Mouse (Mus musculus): ENCODE results near the gene Sh3rf3. TPM values are rescaled to one million over a fixed set of nuclear protein-coding genes. Genes with fewer than 3 reads are reported as not detected.

The Sh3rf3 gene
- total and polyA plus RNA-seq, 2 experiments from 2014 or later = 0.18 TPM; not detected in 1

- TF ChIP-seq CTCF (IDR thresholded peaks at IDR 0.05; ENCODE audit: low read depth) (no peak), EP300 (IDR thresholded peaks at IDR 0.05; ENCODE audit: low read depth) (no peak)
- DNase-seq (ENCODE audit: low spot score) = no peak
- no peak overlapping the region for H3K4me2 ChIP-seq (ENCODE audit: low read depth, low read length)
- no peak overlapping the region for H3K4me3 ChIP-seq (ENCODE audit: low read depth, low read length)
- no peaks in the 10 kb centered on the region for H3K27me3 ChIP-seq (ENCODE audit: control insufficient read depth, insufficient read depth, low read length)
- H3K36me3 ChIP-seq (replicated peaks; ENCODE audit: control insufficient read depth, insufficient read depth, low read length) = no peaks in the 10 kb centered on the region
- H3K4me1 ChIP-seq (ENCODE audit: control insufficient read depth, insufficient read depth) = no peaks in the 10 kb centered on the region
- no peak overlapping the region for H3K27ac ChIP-seq (ENCODE audit: low read depth)
- H3K9ac ChIP-seq (replicated peaks; ENCODE audit: low read depth, low read length) = no peak overlapping the region
- WGBS = 57% methylated on average over 2 of the region's 2 CpGs
- H3K9me3 ChIP-seq (replicated peaks; ENCODE audit: control insufficient read depth, low read length) = no peaks in the 10 kb centered on the region
- ATAC-seq (ENCODE audit: insufficient read depth, low read depth) = no peak
These were observed 69.6 kb downstream of the Sh3rf3 start for GRCm38 (mm10) chr10:58882741-58883140.

GRCm38 (mm10) chr10:58885351-58885750 lies 72.2 kb downstream of the Sh3rf3 start:
- H3K27me3 ChIP-seq (ENCODE audit: control insufficient read depth, insufficient read depth, low read length) = 0 out of 2 replicates have a peak, but pooled peaks cover 7% of the 10 kb centered on the region
- no peak overlapping the region for H3K4me2 ChIP-seq (ENCODE audit: low read depth, low read length)
- H3K4me3 ChIP-seq (ENCODE audit: low read depth, low read length) = no peak overlapping the region
- H3K36me3 ChIP-seq (replicated peaks; ENCODE audit: control insufficient read depth, insufficient read depth, low read length) = no peaks in the 10 kb centered on the region
- WGBS = 54% methylated on average over 5 of the region's 5 CpGs
- DNase-seq (ENCODE audit: low spot score) = no peak
- no peaks in the 10 kb centered on the region for H3K4me1 ChIP-seq (ENCODE audit: control insufficient read depth, insufficient read depth)
- TF ChIP-seq EP300 (IDR thresholded peaks at IDR 0.05; ENCODE audit: low read depth) (no peak), CTCF (IDR thresholded peaks at IDR 0.05; ENCODE audit: low read depth) (no peak)
- H3K27ac ChIP-seq (ENCODE audit: low read depth) = no peak overlapping the region
- no peak overlapping the region for H3K9ac ChIP-seq (replicated peaks; ENCODE audit: low read depth, low read length)
- ATAC-seq (ENCODE audit: insufficient read depth, low read depth) = no peak
- H3K9me3 ChIP-seq (replicated peaks; ENCODE audit: control insufficient read depth, low read length) = no peaks in the 10 kb centered on the region

- ATAC-seq (ENCODE audit: insufficient read depth, low read depth) = no peak
- no peak for TF ChIP-seq EP300 (IDR thresholded peaks at IDR 0.05; ENCODE audit: low read depth)
- TF ChIP-seq CTCF (IDR thresholded peaks at IDR 0.05; ENCODE audit: low read depth) = no peak
- no peak overlapping the region for H3K4me2 ChIP-seq (ENCODE audit: low read depth, low read length)
These were observed 72.7 kb downstream of the Sh3rf3 start for GRCm38 (mm10) chr10:58885816-58886215.

GRCm38 (mm10) chr10:58890671-58891439 lies 77.7 kb downstream of the Sh3rf3 start:
- no peaks in the 10 kb centered on the region for H3K4me1 ChIP-seq (ENCODE audit: control insufficient read depth, insufficient read depth)
- no peaks in the 10 kb centered on the region for H3K9me3 ChIP-seq (replicated peaks; ENCODE audit: control insufficient read depth, low read length)
- H3K36me3 ChIP-seq (replicated peaks; ENCODE audit: control insufficient read depth, insufficient read depth, low read length) = no peaks in the 10 kb centered on the region
- H3K9ac ChIP-seq (replicated peaks; ENCODE audit: low read depth, low read length) = no peak overlapping the region
- H3K27ac ChIP-seq (ENCODE audit: low read depth) = no peak overlapping the region
- WGBS = 55% methylated on average over 16 of the region's 16 CpGs
- H3K27me3 ChIP-seq (ENCODE audit: control insufficient read depth, insufficient read depth, low read length) = 0 out of 2 replicates have a peak, but pooled peaks cover 7% of the 10 kb centered on the region
- ATAC-seq (ENCODE audit: insufficient read depth, low read depth) = no peak
- DNase-seq (ENCODE audit: low spot score) = no peak
- H3K4me2 ChIP-seq (ENCODE audit: low read depth, low read length) = no peak overlapping the region
- H3K4me3 ChIP-seq (ENCODE audit: low read depth, low read length) = no peak overlapping the region
- TF ChIP-seq CTCF (IDR thresholded peaks at IDR 0.05; ENCODE audit: low read depth) (no peak), EP300 (IDR thresholded peaks at IDR 0.05; ENCODE audit: low read depth) (no peak)

More at GRCm38 (mm10) chr10:58885816-58886215, 72.7 kb downstream of the Sh3rf3 start:
- DNase-seq (ENCODE audit: low spot score) = no peak
- Histone ChIP-seq H3K36me3 (replicated peaks; ENCODE audit: control insufficient read depth, insufficient read depth, low read length) (no peaks in the 10 kb centered on the region), H3K9me3 (replicated peaks; ENCODE audit: control insufficient read depth, low read length) (no peaks in the 10 kb centered on the region), H3K9ac (replicated peaks; ENCODE audit: low read depth, low read length) (no peak overlapping the region), H3K27ac (ENCODE audit: low read depth) (no peak overlapping the region), H3K4me3 (ENCODE audit: low read depth, low read length) (no peak overlapping the region), H3K4me1 (ENCODE audit: control insufficient read depth, insufficient read depth) (no peaks in the 10 kb centered on the region), H3K27me3 (ENCODE audit: control insufficient read depth, insufficient read depth, low read length) (0 out of 2 replicates have a peak, but pooled peaks cover 7% of the 10 kb centered on the region)
- 64% methylated on average over 2 of the region's 2 CpGs for WGBS

- no peak for DNase-seq (ENCODE audit: low spot score)
- ATAC-seq (ENCODE audit: insufficient read depth, low read depth) = no peak
- H3K36me3 ChIP-seq (replicated peaks; ENCODE audit: control insufficient read depth, insufficient read depth, low read length) = no peaks in the 10 kb centered on the region
- H3K4me1 ChIP-seq (ENCODE audit: control insufficient read depth, insufficient read depth) = no peaks in the 10 kb centered on the region
- H3K27ac ChIP-seq (ENCODE audit: low read depth) = no peak overlapping the region
- no peaks in the 10 kb centered on the region; the same call in 1 of the 2 replicates for H3K27me3 ChIP-seq (ENCODE audit: control insufficient read depth, insufficient read depth, low read length)
- no peak overlapping the region for H3K9ac ChIP-seq (replicated peaks; ENCODE audit: low read depth, low read length)
- H3K4me2 ChIP-seq (ENCODE audit: low read depth, low read length) = no peak overlapping the region
- H3K4me3 ChIP-seq (ENCODE audit: low read depth, low read length) = no peak overlapping the region
- TF ChIP-seq CTCF (IDR thresholded peaks at IDR 0.05; ENCODE audit: low read depth) (no peak), EP300 (IDR thresholded peaks at IDR 0.05; ENCODE audit: low read depth) (no peak)
- WGBS = 80% methylated on average over 5 of the region's 5 CpGs
- no peaks in the 10 kb centered on the region for H3K9me3 ChIP-seq (replicated peaks; ENCODE audit: control insufficient read depth, low read length)
These were observed 82.3 kb downstream of the Sh3rf3 start for GRCm38 (mm10) chr10:58895431-58895830.
